Mouse (Mus musculus) layer of hippocampus, adult 11-12 months (tissue): ENCODE measurements around the gene Pcsk6.
"Not testable (repeated sequence)": the region's sequence is repeated elsewhere in the genome, so short reads cannot be mapped to it uniquely, and the experiment has no call there.

Experiments used
- DNase-seq: peaks from one replicate; pipeline ENCODE4 v3.0.0; 2022; ENCODE audit warnings: low spot score

The Pcsk6 gene

GRCm38 (mm10) chr7:65881290-65881688, 19.8 kb downstream of the Pcsk6 start:
- no peak for DNase-seq

- DNase-seq, result no peak
Measured at GRCm38 (mm10) chr7:65884928-65885327, 23.4 kb downstream of the Pcsk6 start.

GRCm38 (mm10) chr7:65885819-65886218, 24.3 kb downstream of the Pcsk6 start:
- no peak for DNase-seq

- DNase-seq, result no peak
Measured at GRCm38 (mm10) chr7:65891831-65892230, 30.3 kb downstream of the Pcsk6 start.

GRCm38 (mm10) chr7:65892264-65892828, 30.8 kb downstream of the Pcsk6 start:
- no peak for DNase-seq

- DNase-seq, result peak; percentile 40
Measured at GRCm38 (mm10) chr7:65893546-65893945, 32.0 kb downstream of the Pcsk6 start.

GRCm38 (mm10) chr7:65895262-65895661, 33.7 kb downstream of the Pcsk6 start:
- no peak for DNase-seq

- no peak for DNase-seq
Measured at GRCm38 (mm10) chr7:65901231-65901630, 39.7 kb downstream of the Pcsk6 start.

- DNase-seq, result peak; percentile 19
Measured at GRCm38 (mm10) chr7:65902471-65903180, 41.1 kb downstream of the Pcsk6 start.

- DNase-seq, result no peak
Measured at GRCm38 (mm10) chr7:65903456-65903855, 41.9 kb downstream of the Pcsk6 start.

- DNase-seq, result no peak
Measured at GRCm38 (mm10) chr7:65906528-65907272, 45.2 kb downstream of the Pcsk6 start.

GRCm38 (mm10) chr7:65909343-65910127, 48.0 kb downstream of the Pcsk6 start:
- DNase-seq, result no peak

GRCm38 (mm10) chr7:65913088-65913610, 51.6 kb downstream of the Pcsk6 start:
- DNase-seq, result no peak

GRCm38 (mm10) chr7:65914761-65915301, 53.3 kb downstream of the Pcsk6 start:
- DNase-seq, result no peak

GRCm38 (mm10) chr7:65915821-65916220, 54.3 kb downstream of the Pcsk6 start:
- DNase-seq, result no peak

- no peak for DNase-seq
Measured at GRCm38 (mm10) chr7:65916566-65916965, 55.0 kb downstream of the Pcsk6 start.

GRCm38 (mm10) chr7:65918431-65918830, 56.9 kb downstream of the Pcsk6 start:
- DNase-seq, result no peak

GRCm38 (mm10) chr7:65929398-65929797, 67.9 kb downstream of the Pcsk6 start:
- no peak for DNase-seq

GRCm38 (mm10) chr7:65930478-65930877, 68.9 kb downstream of the Pcsk6 start:
- DNase-seq, result no peak

GRCm38 (mm10) chr7:65934238-65934970, 72.9 kb downstream of the Pcsk6 start:
- DNase-seq, result not testable (repeated sequence)

GRCm38 (mm10) chr7:65935211-65935610, 73.7 kb downstream of the Pcsk6 start:
- no peak for DNase-seq
